Mouse (Mus musculus): ENCODE data around the gene Ephx3.

Ephx3 gene

DNA sequence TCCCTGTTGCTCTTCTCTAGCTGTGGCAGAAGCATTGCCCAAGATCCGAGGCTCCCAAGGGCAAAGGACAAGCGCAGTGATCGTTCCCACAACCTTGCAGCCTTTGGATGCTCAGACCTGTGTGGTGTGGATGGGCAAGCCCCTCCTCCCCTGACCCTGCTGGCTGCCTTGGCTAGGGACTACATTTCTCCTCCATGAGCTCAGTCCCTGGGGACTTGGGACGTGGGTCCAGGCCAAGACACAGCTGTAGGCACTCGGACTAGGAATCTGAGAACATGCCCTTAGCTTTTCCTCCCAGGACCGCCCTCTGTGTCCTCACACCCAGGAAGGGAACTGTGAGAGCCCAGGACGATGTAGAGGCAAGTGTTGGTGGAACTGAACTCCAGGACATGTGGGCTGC lies 16.2 kb downstream of the Ephx3 start:
- peak; percentile 78 for DNase-seq (ENCODE audit: low spot score)

DNA sequence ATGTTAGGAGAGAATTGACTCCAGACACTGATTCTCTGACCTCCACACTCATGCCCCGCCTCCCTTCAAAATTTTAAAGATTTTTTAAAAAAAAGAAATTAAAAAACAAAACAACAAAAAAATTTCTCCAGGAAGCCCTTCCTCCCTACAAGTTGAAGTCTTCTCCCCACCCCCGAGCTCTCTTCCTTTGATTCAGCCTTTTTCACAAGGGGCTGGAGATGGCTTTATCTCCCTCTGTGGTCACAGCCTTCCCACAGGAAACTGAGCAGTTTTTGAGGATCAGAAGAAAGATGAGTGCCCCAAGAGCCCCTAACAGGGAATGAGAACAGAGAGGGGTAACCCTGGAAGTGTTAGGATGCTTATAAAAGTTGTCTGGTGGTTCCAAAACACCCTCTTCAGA lies 16.9 kb downstream of the Ephx3 start:
- DNase-seq (ENCODE audit: low spot score): no peak

DNA sequence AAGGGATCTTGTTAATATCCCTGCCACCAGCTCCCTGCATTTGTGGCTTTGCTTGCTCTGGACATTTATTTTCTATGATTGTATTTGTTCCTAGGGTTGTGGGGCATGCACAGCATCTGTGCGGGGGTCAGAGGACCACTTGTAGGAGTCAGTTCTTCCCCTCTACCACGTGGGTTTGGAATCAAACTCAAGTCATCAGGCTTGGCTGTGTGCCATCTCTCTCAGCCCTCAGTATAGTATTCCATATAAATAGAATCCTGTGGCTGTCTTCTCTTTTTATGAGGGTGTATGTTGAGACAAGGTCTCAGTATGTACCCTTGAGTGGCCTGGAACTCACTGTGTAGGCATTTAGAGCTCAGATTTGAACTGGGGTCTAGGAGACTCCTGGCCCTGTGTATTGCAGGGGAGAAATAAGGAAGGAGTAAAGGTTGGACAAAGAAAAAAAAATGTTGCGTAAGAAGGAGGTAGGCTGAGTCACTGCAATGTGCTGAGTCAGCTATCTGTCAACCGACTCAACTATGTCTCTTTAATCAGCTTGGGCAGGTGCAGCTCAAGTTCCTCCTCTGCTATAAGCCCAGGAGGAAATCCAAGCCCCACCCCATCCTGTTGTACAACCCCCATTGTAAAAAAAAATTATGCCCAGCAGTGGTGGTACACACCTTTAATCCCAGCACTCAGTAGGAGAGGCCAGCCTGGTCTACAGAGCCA lies 19.7 kb downstream of the Ephx3 start:
- no peak for DNase-seq (ENCODE audit: low spot score)

DNA sequence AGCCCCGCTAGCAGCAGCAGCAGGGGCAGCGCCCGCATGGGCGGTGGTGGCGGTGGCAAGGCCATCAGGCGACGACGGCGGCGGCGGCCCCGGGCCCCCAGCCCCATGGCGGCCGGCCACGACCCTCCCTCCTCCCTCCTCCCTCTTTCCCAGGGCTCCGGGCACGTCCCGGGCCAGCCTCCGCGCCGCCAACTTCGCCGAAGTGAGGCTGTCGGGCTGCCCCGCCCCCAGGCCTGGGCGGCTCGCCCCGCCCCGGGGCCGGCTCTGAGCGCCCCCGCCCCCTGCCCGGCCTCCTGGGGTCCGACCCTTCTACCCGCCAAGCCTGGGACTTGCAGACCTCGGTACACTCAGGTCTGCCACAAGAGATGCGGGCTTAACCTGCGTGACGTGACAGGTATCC lies 22.7 kb downstream of the Ephx3 start, which contains the start of gene Notch3:
Gene Notch3, minus strand, starts transcription at position 166 of the 400 bp plus-strand sequence.
- no peak for DNase-seq (ENCODE audit: low spot score)

DNA sequence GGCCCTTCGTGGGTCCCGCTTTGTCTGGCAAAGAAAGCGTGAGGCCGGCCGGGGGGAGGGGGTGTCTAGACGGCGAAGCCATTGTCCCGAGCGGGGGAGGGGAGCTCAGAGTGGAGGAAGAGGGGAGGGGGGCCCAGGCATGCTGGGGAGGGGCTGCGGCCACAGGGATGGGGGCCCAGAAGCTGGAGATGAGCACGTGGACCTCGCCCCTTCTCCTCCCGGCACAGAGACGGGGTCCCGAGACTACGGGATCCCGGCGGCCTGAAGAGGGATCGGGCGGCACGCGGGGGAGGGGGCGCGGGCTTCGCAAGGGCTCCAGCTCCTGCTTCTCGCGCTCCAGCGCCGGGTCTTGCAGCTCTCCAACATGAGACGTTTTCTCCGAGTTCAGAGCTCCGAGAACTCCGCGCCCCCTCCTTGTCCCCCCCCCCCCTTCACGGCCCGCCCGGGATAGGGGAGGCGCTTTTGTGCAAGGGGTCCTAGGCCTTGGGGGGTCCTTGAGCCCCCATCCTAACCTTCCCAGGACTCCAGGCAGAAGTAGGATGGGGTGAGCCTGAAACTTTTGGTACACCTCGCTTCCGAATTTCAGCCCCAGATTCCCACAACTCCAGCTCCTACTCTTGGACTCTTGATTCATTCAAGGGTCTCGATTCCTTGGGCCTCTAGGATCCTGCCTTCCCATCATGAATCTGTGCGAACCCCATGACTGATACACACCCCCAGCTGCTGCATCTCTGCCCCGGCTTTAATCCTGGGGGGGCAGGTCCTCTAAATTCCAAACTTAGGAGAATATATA lies 23.4 kb downstream of the Ephx3 start:
- no peak for DNase-seq (ENCODE audit: low spot score)

DNA sequence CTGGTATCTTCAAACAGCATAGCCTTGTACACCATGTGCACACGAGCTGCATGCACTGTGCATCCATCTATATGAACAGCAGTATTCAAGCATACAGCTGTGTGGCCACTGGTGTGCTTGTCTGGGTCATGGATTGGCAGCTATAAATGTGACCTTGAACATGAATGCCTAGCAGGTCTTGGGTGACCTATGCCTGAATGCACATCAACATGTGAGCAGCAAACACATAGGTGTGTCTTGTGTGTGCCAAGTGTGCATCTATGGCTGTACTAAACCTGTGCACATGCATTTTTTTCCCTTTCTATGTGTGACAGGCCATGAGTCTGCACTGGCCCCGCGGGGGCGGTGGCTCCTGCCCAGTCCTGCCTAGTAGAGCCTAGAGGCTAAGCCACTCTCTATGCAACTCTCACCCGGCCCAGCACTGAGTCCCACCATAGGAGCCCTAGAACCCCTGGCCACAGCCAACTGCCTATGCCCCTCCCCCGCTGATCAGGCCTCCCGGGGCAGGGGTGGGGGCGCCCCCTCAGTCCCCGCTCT lies 24.0 kb downstream of the Ephx3 start:
- DNase-seq (ENCODE audit: low spot score): no peak

DNA sequence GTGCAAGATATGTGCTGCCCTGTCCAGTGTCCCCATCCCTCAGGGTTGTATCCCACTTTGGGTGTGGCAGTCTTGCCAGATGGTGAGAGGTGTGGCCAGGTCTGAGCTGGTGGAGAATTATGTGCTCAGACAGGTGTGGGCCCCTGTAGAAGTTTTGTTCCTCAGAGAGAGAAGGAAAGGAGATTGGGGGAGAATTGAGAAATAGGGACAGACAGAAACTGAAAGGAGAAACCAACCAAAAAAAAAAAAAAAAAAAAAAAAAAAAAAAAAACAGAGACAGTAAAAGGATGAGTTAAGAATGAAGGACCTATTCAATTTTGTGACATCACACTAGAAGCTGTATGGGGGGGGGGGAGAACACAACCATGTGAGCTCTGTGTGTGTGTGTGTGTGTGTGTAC lies 24.6 kb downstream of the Ephx3 start:
- no peak for DNase-seq (ENCODE audit: low spot score)

DNA sequence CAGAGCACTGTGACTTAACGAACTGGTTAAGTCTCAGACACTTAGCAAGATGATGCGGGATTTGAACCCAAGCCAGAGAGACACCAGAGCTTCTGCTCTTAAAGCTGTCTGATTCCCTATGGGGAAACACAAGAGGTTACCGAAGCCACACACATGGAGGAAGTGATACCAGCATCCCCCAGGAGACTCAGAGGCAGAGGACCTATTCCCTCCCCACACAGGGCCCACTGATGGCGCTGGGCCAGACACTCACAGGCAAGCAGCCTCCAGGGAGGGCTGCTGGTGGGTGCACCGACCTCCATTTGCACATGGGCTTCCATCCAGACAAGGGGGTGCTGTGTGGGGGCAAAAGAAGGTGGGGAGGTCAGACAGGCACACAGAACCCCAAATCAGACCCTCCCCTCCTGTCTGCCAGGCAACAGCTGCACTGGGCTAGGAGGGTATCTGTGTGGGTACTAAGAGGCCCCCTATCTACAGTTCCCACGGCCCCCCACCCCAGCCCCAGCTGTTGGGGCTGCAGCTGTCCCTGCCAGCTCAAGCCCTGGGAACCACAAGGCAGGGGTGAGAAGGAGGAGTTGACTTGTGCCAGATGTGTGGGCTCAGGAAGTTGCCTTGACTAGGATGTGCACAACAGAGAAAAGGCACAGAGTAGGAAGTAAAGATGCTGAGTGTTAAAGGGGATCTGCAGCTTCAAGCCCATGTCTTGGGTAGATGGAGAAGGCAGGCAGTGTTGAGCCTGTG lies 25.3 kb downstream of the Ephx3 start:
- DNase-seq (ENCODE audit: low spot score): no peak

DNA sequence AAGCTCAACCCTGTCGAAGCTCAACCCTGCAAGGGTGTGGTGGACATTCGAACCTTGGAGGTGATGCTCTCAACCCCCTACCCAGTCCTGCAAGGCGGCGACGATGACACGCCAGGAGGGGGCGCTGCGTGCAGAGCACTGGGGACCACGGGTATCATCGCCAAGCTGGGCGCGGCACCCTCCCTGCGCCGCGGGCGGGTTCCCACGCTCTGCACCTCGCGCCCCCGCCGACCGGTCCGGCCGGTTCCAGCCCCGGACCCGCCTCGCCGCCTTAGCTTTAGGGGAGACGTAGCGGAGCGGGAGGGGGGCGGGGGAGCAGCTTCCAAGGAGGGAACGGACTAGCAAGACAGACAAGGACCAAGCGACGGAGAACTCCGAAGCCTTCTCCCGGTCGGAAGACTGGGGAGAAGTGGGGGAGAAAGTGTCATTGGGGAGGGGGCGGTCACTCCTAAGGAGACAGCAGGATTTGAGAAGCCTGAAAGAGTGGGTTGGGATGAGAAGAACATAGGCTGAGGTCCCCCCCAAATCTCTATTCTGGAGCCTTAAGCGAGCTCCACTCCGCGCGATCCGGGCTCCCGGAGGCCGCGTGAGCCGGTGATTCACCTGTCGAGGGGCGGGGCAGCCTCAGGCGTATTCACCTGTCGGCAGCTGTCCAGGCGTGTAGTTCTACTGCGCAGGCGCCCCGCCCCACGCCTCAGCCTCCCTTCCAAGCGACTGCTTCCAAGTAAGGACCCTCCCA lies 27.1 kb downstream of the Ephx3 start:
- DNase-seq (ENCODE audit: low spot score): no peak

DNA sequence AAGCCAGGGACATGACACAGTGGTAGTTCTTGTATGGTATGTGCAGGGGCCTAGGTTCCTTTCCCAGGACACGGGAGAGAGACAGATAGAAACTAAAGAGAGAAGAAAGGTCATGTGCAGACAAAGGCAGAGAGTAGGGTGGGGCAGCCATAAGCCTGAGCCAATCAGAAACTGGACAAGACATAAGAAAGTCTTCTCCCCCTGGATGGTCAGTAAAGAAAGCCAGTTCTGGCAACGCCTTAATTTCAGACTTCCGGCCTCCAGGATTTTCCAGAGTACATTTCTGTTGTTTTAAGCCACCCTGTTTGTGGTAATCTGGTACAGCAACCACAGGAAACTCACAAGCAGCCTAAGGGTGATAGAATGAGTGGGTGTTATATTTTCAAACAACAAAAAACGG lies 28.5 kb downstream of the Ephx3 start:
- DNase-seq (ENCODE audit: low spot score): no peak

DNA sequence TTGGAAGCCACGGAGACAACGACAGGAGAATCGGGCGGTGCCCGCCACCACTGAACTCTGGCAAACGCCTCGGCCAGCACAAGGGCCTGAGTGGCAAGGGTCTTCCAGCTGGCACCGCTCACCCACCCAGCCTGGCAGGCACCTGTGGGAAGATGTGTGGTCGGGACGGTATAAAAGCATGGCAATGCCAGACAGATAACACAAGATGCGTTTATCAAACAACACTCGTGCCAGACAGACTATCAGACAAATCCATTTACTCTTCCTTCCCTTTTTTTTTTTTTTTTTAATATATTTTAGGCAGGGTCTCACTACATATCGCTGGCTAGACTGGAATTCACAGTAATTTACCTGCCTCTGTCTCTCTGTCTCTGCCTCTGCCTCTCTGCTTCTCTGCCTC lies 30.5 kb downstream of the Ephx3 start:
- no peak for DNase-seq (ENCODE audit: low spot score)

DNA sequence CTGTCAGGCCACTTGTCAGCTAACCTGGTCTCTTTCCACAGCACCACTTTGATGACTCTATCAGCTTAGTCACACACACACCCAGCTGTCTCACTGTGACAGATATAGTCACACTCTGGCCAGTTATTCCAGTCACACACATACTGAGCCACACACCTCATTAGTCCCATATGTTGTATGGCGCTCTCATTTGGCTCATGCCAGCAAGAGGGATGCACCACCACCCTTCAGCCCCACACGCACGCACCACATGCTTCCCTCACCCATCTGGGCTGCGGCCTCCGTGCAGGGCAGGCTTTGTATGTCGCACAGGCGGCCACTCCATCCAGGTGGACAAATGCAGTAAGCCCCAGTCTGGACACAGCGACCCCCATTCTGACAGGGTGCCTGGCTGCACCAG lies 42.6 kb downstream of the Ephx3 start:
- DNase-seq (ENCODE audit: low spot score): no peak

DNA sequence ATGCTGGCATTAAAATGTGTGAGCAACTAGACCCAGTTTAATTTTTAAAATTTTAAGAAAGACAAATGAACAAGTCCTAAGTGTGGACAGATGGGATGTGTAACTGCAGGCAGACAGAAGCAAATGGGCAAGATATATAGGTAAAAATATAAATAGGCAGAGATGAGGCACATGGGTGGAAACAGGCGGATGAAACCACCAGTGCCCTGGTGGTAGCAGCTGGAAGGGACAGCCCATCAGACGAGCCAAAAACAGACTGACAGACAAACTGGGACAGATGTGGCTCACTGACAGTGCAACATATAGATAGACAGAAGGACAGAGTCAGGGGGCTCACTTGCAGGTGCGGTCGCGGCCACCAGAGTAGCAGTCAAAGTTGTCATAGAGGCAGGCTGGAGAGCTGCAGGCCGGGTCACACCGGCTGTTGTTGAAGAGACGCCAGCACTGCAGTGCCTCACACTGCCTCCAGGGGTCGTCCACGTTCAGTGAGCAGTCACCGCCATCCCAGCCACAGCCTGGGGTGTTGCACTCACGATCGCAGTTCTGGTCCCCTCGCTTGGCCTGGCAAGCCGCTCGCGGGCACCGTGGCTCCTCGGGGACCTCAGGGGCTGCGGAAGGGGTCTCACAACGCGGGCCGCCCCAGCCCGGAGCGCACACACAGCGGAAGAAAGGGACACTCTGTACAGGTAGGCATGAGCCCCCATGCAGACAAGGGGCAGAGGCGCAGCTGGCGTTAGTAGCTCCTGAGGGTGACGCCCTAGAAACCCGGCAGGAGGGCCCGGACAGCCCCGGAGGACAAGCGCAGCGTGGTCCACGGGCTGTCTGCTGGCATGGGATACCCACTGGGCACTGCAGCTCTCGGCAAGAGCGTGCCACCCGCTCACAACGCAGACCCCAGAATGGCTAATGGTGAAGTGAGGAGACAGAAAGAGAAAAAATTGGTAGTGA lies 46.2 kb downstream of the Ephx3 start:
- peak; percentile 19 for DNase-seq (ENCODE audit: low spot score)

DNA sequence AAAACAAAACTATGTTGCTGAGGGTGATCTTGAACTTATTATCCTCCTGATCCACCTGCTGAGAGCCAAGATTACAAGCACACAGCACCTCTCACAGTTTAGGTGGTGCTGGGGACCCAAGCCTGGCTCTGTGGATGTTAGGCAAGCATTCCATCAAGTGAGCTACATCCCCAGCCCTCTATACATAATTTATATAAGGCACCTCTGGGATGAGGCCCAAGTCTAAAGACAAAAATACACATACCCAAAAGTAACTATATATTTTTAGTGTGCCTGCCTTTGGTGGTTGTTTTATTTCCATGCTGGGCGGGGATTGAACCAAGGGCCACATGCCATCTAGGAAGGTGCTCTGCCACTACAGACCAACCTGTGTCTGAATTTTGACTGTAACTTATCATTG lies 47.1 kb downstream of the Ephx3 start:
- DNase-seq (ENCODE audit: low spot score): no peak
